Mouse (Mus musculus): ENCODE results near the gene Slc2a10.
A peak's percentile ranks its signal among the peaks of the same experiment; 100 is the strongest.

Slc2a10 gene

DNA sequence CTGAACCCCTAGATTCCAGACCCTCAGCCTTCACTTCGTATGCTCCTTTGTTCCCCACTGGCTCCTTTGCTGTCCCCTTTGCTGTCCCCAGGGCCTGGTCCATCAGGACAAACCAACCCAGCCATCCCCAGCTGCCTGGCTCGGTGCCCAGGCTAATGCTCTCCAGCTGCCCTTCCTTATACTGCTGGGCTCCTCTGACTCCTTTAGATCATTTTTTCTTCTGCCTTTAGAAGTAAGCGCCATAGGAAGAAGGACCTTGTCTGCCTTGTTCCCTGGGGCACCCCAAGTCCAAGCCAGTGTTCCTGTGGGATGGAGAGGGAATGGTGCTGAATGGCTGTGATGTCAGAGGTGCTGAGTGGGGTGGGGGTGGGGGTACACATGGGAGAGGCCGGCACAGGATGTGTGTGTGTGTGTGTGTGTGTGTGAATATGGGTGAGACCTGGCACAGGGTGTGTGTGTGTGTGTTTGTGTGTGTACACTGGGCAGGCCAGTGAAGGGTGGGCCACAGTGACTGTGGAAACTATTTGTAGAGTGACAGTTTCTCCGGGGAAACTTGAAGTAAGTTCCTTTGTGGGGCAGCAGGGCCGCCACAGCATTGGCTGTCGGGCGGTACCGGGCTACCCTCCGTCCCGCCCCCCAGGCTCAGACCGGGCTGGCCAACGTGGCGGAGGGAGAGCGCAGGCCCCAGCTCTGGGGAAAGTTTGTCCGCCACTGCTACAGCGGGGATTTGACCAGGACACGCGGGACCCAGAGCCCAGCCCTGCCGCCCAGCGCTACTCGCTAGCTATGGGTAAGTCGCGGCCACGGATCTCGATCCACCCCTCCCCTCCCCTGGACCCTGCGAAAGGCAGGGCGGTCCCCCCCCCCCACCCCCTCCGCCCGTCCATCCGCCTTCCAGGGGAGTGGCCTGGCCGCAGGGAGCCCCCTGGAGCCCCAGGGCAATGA is at the start of gene Slc2a10:
Gene Slc2a10, plus strand, starts transcription at position 529 of the 945 bp plus-strand sequence.
- DNase-seq (ENCODE audit: extremely low spot score, low read depth, low spot score) = no peak

DNA sequence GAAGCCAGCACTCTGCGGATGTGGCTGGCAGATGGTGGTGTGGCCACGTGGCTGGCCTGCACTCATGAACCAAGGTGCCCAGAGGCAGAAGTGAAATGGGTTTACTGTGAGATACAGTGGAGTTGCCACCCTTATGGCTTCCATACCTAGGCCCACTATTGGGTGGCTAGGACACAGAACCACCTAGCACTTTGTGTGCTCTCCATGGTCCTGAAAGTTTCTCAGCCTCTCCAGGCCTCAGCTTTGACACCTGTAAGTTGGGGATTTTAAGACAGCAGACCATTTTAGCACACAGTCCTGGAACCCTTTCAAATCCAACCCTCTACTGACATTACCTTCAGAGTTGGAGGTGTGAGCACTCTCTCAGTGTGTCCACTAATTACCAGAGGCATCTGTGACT is 46.9 kb upstream of the Slc2a10 start:
- DNase-seq (ENCODE audit: extremely low spot score, low read depth, low spot score) = peak; percentile 31

DNA sequence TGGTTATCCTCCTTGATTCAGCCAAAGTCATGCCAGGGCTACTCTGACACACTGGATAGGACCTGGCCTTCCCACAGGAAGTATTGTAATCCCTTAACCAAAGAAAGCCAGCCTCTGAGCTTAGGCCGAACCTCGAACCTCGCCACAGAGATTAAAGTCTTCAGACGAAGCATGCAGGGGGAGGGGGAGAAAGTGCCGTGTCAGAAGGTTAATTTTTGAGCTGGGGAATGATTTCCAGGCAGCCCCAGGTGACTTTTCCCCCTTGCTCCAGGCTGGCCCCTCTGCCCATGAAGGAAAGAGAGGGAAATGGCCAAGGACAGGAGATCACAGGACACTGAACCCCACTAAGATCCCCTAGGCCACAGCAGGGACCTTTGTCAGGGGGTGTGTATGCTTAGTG is 45.4 kb upstream of the Slc2a10 start:
- DNase-seq (ENCODE audit: extremely low spot score, low read depth, low spot score) = no peak

DNA sequence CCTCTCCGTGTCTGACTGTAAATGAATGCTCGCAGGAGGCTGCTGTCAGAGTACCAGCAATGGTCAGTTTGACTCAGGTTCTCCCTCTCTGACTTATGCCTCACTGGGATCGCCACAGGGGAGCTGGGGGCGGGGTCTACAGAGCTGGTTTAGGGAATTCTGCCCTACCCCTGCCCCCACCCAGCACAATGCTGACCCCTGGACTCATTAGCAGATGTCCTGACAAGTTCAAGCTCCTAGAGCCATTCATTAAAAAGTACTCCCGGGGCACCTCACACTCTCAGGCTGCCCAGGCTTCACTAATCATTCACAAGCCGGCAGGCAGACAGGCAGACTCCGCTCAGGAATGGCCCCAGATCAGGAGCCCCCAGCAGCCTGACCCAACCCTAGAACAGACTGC is 43.9 kb upstream of the Slc2a10 start:
- DNase-seq (ENCODE audit: extremely low spot score, low read depth, low spot score) = peak; percentile 16

DNA sequence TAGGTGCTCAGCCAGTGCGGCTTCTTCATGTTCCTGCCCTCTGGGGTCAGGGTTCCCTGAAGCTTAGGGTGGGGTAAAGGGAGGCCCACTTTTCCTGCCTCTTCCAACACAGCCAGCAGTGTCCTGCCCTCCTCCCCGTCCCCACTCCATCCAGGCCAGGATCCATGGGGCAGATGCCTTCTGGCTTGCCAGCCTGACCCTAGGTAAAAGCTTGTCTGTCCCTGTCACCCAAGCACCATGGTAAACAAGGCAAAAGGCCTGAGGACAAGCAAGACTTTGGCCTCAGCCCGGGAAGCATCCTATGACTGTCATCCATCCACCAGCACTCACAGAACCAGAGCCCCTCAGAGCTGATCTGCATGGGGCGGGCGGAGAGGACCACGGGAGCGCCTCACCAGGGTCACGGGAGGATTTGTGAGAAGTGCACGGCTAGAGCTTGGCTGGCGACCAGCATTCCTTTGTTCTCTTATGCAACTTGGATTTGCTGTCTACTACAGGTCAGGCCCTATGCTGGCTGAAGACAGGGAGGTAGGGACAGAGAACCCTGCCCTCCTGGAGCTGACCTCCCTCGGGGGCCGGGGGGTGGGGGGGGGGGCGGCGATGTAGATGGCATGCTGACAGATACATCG is 35.6 kb upstream of the Slc2a10 start:
- DNase-seq (ENCODE audit: extremely low spot score, low read depth, low spot score) = no peak

DNA sequence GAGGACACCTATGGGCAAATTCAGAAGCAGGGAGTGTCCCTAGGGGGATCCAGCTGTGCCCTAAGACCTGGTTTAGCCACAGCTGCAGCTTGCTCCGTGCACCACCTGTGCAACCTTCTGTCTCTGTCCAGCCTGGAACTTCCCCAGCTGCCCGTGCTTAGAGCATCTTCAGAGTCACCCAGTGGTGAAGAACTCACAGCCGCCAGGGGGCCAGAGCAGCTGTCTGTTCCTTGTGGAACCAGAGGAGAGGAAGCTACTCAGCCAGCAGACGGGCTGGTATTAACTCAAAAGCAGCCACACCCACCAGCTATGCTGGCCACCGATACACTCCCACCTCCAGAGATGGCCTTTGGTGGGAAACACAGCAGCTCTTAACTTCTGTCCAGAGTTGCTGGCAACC is 33.4 kb upstream of the Slc2a10 start:
- DNase-seq (ENCODE audit: extremely low spot score, low read depth, low spot score) = no peak

DNA sequence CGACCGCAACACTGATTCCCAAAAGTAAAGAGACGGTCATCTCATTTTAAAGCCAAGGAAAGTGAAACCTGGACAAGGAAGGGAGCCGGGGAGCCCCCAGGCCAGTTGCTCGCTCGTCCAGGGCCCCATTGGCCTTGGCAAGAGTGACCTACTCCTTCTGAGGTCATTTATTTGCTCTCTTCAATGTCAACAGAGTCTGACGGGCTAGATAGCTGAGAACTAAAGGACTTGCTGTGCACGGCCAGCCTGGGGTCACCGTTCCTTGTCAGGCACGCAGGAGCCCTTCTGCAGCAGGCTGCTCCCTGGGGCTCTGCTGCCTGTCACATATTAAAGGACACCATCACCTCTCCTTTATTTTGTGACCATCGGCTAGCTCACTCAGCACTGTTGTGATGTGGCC is 31.6 kb upstream of the Slc2a10 start:
- no peak for DNase-seq (ENCODE audit: extremely low spot score, low read depth, low spot score)

DNA sequence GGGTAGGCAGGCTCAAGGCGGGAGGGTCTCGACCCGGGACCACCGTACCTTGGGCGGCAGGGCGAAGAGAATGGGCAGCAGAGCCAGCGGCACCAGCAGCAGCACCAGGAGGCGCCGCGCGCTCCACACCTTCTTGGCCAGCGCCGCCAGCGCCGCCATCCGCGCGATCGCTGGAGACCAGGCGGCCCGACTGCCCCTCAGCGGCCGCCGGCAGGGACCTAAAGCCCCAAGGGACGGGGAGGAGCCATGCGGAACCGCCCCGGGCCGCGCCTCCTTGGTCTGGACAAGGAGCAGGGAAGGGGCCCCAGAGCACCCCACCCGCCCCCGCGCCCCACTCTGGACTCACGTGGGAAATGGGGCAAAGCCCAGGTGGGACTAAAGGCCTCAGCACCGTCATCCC is 30.6 kb upstream of the Slc2a10 start, which contains the start of gene Slc13a3:
Gene Slc13a3, minus strand, starts transcription at position 228 of the 400 bp plus-strand sequence.
- DNase-seq (ENCODE audit: extremely low spot score, low read depth, low spot score) = no peak

DNA sequence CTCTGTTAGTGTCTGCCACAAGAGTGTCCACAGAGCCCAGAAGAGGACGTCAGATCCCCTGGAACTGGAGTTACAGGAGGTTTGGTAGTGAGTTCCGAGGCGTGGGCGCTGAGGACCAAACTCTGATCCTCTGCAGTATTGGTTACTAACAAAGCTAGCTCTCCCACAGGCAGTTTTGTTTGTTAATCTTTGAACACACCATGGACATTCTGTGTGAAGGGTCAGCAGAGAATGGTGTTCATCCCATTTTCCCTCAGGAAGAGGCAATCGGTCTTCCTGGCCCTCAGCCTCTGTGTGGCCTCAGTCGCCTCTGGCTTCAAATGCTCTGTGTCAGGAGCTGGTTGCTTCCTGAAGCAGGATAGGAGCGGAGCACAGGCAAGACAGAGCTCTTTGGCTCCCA is 28.2 kb upstream of the Slc2a10 start:
- no peak for DNase-seq (ENCODE audit: extremely low spot score, low read depth, low spot score)

DNA sequence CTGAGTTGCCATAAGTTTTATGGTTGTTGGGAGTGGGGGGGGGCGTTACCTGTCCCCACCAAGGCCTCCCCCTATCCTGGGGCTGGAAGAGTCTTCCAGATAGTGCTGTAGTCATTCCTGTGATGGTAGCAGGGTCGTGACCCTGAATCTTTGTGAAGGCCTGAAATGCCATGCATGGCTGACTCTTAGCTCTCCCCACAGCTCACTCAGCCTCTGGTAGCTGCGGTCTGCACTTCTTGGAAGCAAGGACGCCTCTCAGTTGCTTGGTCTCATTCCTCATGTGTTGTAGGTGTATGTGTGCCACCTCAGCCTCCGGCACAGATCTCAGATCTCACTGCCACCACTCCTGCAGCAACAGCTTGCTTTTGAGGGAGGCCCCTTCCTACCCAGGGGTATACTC is 27.7 kb upstream of the Slc2a10 start:
- DNase-seq (ENCODE audit: extremely low spot score, low read depth, low spot score) = no peak

DNA sequence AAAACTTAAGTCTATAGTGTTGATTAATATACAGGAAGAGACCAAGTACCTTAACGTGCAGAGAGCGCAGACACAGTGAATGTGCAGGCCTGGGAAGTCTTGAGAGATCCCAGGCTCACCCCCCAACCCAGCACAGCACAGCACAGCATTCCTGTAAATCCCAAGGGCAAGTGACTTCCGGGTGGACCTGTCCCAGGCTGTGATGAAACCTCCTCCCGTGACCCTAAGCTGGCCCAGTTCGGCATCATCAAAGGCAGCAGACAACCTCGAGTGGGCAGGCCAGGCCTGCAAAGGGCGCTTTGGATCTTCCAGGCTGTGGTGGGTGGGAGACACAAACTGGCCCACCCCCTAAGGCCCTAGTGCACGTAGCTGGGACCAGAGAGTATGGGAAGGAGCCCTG is 21.6 kb upstream of the Slc2a10 start:
- DNase-seq (ENCODE audit: extremely low spot score, low read depth, low spot score) = no peak

DNA sequence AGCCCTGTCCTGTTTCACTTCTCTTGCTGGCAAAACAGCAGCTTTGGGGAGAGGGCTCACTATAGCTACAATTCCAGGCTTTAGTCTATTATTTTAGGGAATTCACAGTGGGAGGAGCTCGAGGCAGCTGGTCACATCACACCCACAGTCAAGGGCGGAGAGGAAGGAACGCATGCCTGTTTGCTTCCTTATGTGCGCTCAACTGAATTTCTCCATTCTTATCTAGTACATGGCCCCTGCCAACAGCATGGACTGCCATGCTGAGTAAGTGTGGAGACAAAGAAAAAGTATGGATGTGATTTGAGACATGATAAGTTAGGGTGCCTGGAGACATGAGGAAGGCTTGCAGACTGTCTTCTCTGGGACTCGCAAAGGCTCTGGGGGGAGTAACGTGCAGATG is 19.4 kb upstream of the Slc2a10 start:
- DNase-seq (ENCODE audit: extremely low spot score, low read depth, low spot score) = no peak

DNA sequence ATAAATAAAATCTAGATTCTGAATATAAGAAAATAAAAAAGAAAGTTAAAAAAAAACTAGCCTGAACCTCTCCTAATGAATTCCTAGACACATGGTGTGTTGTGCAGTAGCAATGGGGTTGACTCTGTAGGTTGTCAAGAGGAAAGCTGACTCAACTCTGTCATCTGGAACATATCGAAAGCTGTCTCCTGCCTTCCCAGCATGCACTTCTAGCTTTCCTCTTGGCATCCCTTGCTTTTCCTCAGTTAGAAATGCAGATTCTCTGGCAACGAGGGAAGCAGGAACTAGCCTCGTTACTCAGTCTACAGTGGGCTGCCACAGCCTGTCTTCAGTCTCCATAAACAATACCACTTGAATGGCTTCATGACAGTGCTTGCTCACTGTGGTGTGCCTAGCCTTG is 17.8 kb upstream of the Slc2a10 start:
- DNase-seq (ENCODE audit: extremely low spot score, low read depth, low spot score) = no peak

DNA sequence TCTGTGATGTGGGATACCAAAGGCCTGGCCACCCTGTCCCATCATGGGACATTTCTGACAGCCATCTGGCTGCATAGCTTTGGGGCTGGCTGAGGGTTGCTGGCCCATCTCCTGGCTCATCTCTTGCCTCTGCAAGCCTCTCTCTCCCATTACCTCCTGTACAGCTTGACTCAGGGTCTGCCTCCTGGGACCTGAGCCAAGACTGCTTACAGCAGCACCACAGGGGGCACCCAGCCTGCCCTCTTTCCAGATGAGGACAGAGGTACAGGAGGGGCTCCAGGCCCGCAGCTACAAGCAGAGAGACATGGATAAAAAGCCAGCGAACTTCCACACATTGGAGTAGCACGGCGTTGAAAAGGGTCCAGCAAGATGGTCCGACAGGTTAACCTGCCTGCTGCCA is 17.2 kb upstream of the Slc2a10 start:
- no peak for DNase-seq (ENCODE audit: extremely low spot score, low read depth, low spot score)

DNA sequence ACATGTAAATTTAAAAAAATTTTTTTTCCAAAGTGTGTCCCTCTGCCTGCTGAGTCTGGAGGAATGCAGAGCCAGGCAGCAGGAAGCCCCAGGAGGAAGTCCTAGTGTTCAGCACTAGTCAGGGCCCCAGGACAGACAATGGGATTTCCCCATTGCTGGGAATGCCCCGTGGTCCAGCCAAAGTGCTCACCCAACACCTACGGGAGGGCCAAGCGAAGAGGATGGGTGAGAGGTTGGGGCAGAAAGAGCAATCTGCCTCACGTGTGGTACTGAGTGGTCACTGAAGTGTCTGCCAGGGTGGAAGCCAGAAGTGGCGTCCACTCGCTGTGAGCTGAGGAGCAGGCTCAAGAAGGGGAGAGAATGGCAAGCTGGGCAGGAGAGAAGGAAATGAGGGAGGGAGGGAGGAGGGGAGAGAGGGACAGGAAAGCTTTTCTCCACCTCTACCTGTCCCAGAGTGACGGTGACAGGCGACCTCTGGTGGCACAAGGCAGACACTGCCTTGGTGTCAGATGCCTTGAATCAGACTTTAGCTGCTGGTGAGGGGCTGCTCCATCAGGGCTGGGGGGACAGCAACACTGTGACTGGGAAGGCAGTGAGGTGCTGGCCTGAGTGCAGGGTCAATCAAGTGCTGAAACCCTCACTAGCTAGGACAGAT is 16.6 kb upstream of the Slc2a10 start:
- DNase-seq (ENCODE audit: extremely low spot score, low read depth, low spot score) = peak; percentile 35

DNA sequence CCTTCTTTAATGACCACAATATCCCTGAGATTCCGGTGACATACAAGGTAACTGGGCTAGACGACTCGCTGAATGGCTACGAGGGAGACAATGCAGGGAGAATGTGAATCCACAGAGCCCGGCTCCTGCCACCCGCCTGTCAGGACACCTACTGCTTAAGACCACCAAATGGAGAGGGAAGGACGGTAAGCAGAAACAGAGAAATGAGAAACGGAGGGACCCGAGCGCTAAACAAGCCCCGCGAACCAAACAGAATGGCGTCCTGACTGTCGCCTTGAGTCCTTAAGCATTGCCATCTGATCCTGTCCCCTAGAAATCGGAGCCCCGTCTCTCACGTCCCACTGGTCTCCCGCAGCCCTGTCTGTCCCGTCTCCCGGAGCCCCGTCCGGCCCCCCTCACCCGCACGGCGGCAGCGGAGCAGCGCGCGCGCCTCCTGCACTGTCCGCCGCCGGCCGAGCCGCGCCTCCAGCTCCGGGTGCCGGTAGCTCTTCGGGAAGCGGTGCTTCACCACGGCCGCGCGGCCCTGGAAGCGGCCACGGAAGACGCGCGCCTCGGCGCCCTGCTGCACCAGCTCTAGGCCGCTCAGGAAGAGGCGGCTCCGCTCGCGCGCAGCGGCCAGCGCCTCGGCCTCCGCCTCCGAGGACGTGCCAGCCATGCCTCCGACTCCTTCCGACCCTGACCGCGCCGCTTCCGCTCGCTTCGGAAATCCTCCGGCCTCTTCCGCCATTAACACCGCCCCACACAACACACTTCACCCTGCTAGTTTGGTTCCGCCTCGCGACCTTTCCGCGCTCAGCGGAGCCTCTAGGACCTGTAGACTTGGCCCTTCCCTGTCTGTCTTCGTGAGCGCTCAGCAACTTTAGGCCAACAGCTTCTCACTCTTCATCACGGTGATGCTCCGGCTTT is 10.7 kb upstream of the Slc2a10 start, which contains the start of gene Trp53rka:
Gene Trp53rka, minus strand, starts transcription at position 677 of the 906 bp plus-strand sequence.
- DNase-seq (ENCODE audit: extremely low spot score, low read depth, low spot score) = peak; percentile 39

DNA sequence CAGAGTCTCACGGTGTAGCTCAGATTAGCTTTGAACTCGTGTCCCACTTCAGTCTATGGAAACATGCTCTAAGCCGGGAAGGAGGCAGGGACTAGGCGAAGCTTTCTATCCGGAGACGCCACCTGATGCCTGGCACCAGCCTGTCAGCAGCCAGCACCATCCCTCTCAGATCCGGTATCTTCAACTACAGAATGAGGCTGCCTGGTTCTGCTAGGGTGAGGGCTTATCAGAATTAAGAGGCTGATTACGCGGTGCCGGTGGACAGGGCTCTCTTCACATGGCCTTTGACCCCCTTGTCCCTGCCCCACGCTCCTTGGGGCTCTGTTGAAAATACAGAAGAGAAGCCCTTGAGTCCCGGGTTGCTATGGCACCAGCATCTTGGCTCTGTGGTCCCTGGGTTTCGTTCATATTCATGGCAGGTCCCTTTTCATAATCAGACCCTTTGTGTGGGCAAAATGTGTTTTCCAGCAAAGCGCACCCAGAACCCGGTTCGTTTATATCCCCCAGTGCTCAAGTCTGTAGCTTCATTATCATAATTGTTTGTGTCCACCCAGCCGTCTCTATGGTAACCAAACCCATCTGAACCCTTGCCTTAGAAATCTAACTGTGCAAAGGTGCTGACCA is 9.9 kb upstream of the Slc2a10 start:
- no peak for DNase-seq (ENCODE audit: extremely low spot score, low read depth, low spot score)

DNA sequence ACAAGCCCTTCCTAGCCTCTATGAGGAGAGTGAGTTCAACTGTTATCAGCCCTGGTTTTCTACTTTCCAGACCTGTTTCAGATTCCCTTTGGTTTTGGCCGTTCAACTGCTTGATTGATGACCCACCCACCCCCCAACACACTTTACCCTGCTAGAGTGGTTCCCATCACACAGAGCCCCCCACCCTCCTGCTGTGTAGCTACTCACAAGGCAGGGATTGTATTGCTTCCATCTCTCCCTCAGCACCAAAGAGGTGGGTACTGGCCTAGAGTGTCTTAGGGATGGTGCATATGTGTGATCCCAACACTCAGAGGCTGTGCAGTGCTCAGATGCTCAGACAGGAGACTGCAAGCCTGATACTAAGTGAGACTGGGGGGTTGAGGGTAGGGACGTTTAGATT is 9.1 kb upstream of the Slc2a10 start:
- DNase-seq (ENCODE audit: extremely low spot score, low read depth, low spot score) = no peak

DNA sequence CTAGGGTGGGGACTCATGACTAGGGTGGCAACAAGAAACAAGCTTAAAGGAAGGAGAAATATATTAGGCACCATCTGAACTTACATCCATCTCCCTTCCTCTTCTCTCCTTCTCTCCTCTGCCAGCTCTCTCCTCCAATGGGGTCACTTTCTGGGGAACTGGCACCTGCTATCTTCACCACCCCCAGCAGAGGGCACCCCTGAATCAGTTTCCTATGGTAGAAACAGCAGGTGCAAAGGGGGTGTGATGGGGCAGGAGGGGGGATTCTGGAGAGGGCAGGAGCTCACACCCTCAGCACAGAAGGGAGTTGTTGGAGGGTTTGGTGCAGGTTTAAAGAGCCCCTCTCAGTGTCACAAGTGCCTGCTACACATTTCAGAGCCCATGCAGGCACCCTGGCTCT is 7.3 kb upstream of the Slc2a10 start:
- DNase-seq (ENCODE audit: extremely low spot score, low read depth, low spot score) = no peak

DNA sequence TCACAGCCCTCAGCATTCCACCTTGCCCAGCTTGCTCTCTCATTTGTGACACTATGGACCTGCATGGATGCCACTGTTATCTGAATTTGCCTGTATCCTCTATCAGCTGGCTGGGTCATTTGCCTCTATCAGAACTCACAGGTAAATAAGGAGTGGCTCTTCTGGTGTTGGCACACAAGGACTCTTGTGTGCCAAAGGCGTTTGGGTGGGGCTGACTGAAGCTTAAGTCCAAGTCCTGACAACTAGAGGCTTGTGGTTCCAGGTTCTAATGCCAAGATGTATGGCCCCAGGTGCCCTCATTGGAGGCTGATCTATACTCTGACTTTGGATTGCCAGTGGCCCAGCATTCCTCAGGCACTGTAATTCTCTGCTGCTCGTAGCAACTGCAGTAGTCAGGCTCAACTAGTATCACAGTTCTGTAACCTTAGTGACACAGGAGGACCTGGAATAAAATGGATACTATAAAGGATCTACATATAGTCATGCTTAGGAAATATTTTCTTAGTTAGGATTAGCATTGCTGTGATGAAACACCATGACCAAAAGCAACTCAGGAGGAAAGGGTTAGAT is 5.8 kb upstream of the Slc2a10 start:
- no peak for DNase-seq (ENCODE audit: extremely low spot score, low read depth, low spot score)
